10 mouse cellular contexts compared by ENCODE assay signal in the genomic region with DNA sequence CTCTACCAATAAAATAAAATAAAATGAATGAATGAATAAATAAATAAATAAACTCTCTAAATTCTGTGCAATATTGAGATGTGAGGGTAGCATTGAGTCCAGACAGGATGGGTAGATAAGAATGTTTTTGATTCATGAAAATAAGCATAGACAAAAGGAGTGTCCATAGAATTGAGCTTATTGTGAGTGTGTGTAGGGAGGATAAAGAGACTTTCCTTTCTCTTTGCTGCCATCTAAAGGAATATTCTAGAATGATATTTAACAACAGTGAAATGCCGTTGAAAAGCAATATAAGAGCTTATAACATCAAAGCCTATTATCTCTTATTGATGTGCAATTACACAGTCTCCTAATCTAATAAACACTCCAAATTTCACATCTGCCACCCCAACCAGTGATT. TPM values are rescaled to one million over a fixed set of nuclear protein-coding genes. Genes with fewer than 3 reads are reported as not detected.
DNase-seq lines count a peak whose midpoint lies in the region; ATAC-seq and TF ChIP-seq lines count a peak whose summit lies in the region.
"Had no signal": no experiment of that assay in that cellular context is flagged by ENCODE, and none has a peak within 500 bp of the region (broad histone marks: within the 10 kb centered on the region; RNA-seq: fewer than 3 reads in every experiment).

No protein-coding gene starts in this region.

- peak; percentile 64 for DNase-seq in kidney, postnatal 0 days (ENCODE audit: low spot score)
- DNase-seq in kidney, adult 11 months = no peak
- DNase-seq in Muller cell, postnatal 12 days (ENCODE audit: inconsistent ontology term) = peak; percentile 17
- no peak for DNase-seq in heart, postnatal 25 days (ENCODE audit: low spot score)
- DNase-seq: thymus, postnatal 4 days had no signal

- intact Hi-C loops in heart, postnatal 25 days (cut with DNase I) = loop anchor here (10.0 kb wide), 1 partner anchor 116 kb away; no protein-coding TSS in a partner anchor

- no peaks in the 10 kb centered on the region for H3K36me3 ChIP-seq in kidney, postnatal 0 days (ENCODE audit: insufficient read depth, low read length)
- H3K36me3 ChIP-seq in forebrain, embryonic 15.5 days = no peaks in the 10 kb centered on the region
- H3K36me3 ChIP-seq in midbrain, embryonic 16.5 days (ENCODE audit: control insufficient read depth, insufficient read depth, low read length) = no peaks in the 10 kb centered on the region

- TF ChIP-seq CTCF in kidney, postnatal 0 days (IDR thresholded peaks at IDR 0.05; ENCODE audit: low read depth) = peak; percentile 65

- H3K4me3 ChIP-seq in kidney, postnatal 0 days (replicated peaks; ENCODE audit: low read depth, low read length) = no peak overlapping the region
- no peak overlapping the region for H3K4me3 ChIP-seq in forebrain, embryonic 15.5 days
- H3K4me3 ChIP-seq in midbrain, embryonic 16.5 days (ENCODE audit: low read depth, low read length) = no peak overlapping the region
- H3K4me3 ChIP-seq: megakaryocyte, embryonic 14.5 days had no signal

- no peak overlapping the region for H3K4me2 ChIP-seq in kidney, postnatal 0 days (ENCODE audit: low read length)
- H3K4me2 ChIP-seq in forebrain, embryonic 15.5 days (replicated peaks) = no peak overlapping the region
- H3K4me2 ChIP-seq in midbrain, embryonic 16.5 days (ENCODE audit: low read length) = no peak overlapping the region

- H3K9me3 ChIP-seq in kidney, postnatal 0 days (replicated peaks; ENCODE audit: low read length) = no peaks in the 10 kb centered on the region
- no peaks in the 10 kb centered on the region for H3K9me3 ChIP-seq in forebrain, embryonic 15.5 days
- no peaks in the 10 kb centered on the region for H3K9me3 ChIP-seq in midbrain, embryonic 16.5 days (replicated peaks; ENCODE audit: control insufficient read depth, low read length, poor library complexity, severe bottlenecking)
- H3K9me3 ChIP-seq: megakaryocyte, embryonic 14.5 days had no signal

- 9% methylated on average over 1 of the region's 1 CpGs for WGBS in kidney, postnatal 0 days
- 6% methylated on average over 1 of the region's 1 CpGs for WGBS in forebrain, embryonic 15.5 days
- 6% methylated on average over 1 of the region's 1 CpGs for WGBS in midbrain, embryonic 16.5 days

- no peak for ATAC-seq in kidney, postnatal 0 days (replicated peaks; ENCODE audit: low FRiP score, low read depth)
- ATAC-seq in forebrain, embryonic 15.5 days (replicated peaks) = peak; percentile 75
- peak; percentile 86 for ATAC-seq in midbrain, embryonic 16.5 days
- no peak for ATAC-seq in erythroid progenitor cell, adult 5-6 weeks (replicated peaks; ENCODE audit: low FRiP score, poor library complexity, severe bottlenecking)
- no peak for ATAC-seq in erythroblast, adult 5-6 weeks (replicated peaks; ENCODE audit: low FRiP score, poor library complexity, severe bottlenecking)

- no peaks in the 10 kb centered on the region for H3K27me3 ChIP-seq in kidney, postnatal 0 days (ENCODE audit: insufficient read depth, low read length)
- H3K27me3 ChIP-seq in forebrain, embryonic 15.5 days = no peaks in the 10 kb centered on the region
- no peaks in the 10 kb centered on the region for H3K27me3 ChIP-seq in midbrain, embryonic 16.5 days (ENCODE audit: control insufficient read depth, insufficient read depth, low read depth, low read length)
- H3K27me3 ChIP-seq: megakaryocyte, embryonic 14.5 days had no signal

- H3K27ac ChIP-seq in kidney, postnatal 0 days = no peak overlapping the region
- H3K27ac ChIP-seq in forebrain, embryonic 15.5 days (replicated peaks) = no peak overlapping the region
- H3K27ac ChIP-seq in midbrain, embryonic 16.5 days (ENCODE audit: low read length) = no peak overlapping the region

- H3K4me1 ChIP-seq in kidney, postnatal 0 days (replicated peaks; ENCODE audit: insufficient read depth, low read length) = no peaks in the 10 kb centered on the region
- H3K4me1 ChIP-seq in forebrain, embryonic 15.5 days = no peaks in the 10 kb centered on the region
- H3K4me1 ChIP-seq in midbrain, embryonic 16.5 days (ENCODE audit: control insufficient read depth, insufficient read depth, low read length) = no peaks in the 10 kb centered on the region

- H3K9ac ChIP-seq in kidney, postnatal 0 days (ENCODE audit: low read depth, low read length) = no peak overlapping the region
- H3K9ac ChIP-seq in forebrain, embryonic 15.5 days (replicated peaks) = no peak overlapping the region
- no peak overlapping the region for H3K9ac ChIP-seq in midbrain, embryonic 16.5 days (ENCODE audit: low read depth, low read length)

RNA-seq across cellular contexts. Expression of gene Tma16, which starts 45.2 kb away (rescaled TPM):
- 10.4 and 10.7 TPM in 2 replicates for polyA plus RNA-seq in kidney, postnatal 0 days (2015; fragmentation: Nextera tagmentation; extraction: Ambion mirVana)
- 12.1 and 13.5 TPM in 2 replicates for polyA plus RNA-seq in forebrain, embryonic 15.5 days (2015; fragmentation: Nextera tagmentation; extraction: Ambion mirVana)
- 10.6 and 11.4 TPM in 2 replicates for polyA plus RNA-seq in midbrain, embryonic 16.5 days (2015; fragmentation: Nextera tagmentation; extraction: Ambion mirVana)
- total RNA-seq in erythroid progenitor cell, adult 5-6 weeks (2015; ENCODE audit: low replicate concordance) = 5.4 and 5.8 TPM in 2 replicates
- total RNA-seq in erythroid progenitor cell, adult 5-6 weeks (2017; ENCODE audit: low replicate concordance) = 4.1 and 9.3 TPM in 2 replicates
- 4.6 and 8.6 TPM in 2 replicates for total RNA-seq in erythroblast, adult 5-6 weeks (2015; ENCODE audit: low replicate concordance)
- 4.9 and 9.4 TPM in 2 replicates for total RNA-seq in erythroblast, adult 5-6 weeks (2017; ENCODE audit: low replicate concordance)
- total RNA-seq in heart, postnatal 25 days (2021) = 1 to 10 TPM; 3.2 to 3.8 TPM

Comparison
In these comparisons a context has a peak if more than half of its experiments do, and no peak if none do; other contexts are left out.
1. DNase-seq: peak in kidney, postnatal 0 days (single experiment) and Muller cell, postnatal 12 days (single experiment); none in kidney, adult 11 months (single experiment) and heart, postnatal 25 days (single experiment).
2. ATAC-seq: peak in forebrain, embryonic 15.5 days (single experiment) and midbrain, embryonic 16.5 days (single experiment); none in kidney, postnatal 0 days (single experiment), erythroid progenitor cell, adult 5-6 weeks (single experiment) and erythroblast, adult 5-6 weeks (single experiment).